Mouse (Mus musculus) monocyte, adult 5-6 weeks (primary cell): ENCODE data around the gene Gm4871. TPM values are rescaled to one million over a fixed set of nuclear protein-coding genes. Genes with fewer than 3 reads are reported as not detected.
"Not testable (repeated sequence)": the region's sequence is repeated elsewhere in the genome, so short reads cannot be mapped to it uniquely, and the experiment has no call there.

Source experiments
- ATAC-seq: fragments of 153-309, 156-312 bp; replicated peaks from 2 replicates; pipeline ENCODE4 v1.8.0; 2017; ENCODE audit warnings: mild to moderate bottlenecking; ENCODE audit not compliant: low TSS enrichment, insufficient number of reproducible peaks, severe bottlenecking, poor library complexity, low FRiP score
- total RNA-seq: library from RNA; stranded (forward); fragments of 200-1000, 200-491, 200-594 nt; gene quantifications from 3 replicates; pipeline ENCODE4 v1.2.3, GENCODE M21; 2017

Gene Gm4871
- not detected in 3 replicates for total RNA-seq

- ATAC-seq: not testable (repeated sequence)
Measured at GRCm38 (mm10) chr5:145032391-145032790, at the start of gene Gm4871. Gene Gm4871, minus strand, starts transcription at chr5:145032754.

GRCm38 (mm10) chr5:145081866-145082613 is 49.5 kb upstream of the Gm4871 start:
- ATAC-seq: no peak

- no peak for ATAC-seq
Measured at GRCm38 (mm10) chr5:145075081-145075480, 42.5 kb upstream of the Gm4871 start.

- no peak for ATAC-seq
Measured at GRCm38 (mm10) chr5:145071342-145071741, 38.8 kb upstream of the Gm4871 start.

- peak; percentile 75; the same call in 1 of the 2 replicates for ATAC-seq
Measured at GRCm38 (mm10) chr5:145069707-145070106, 37.2 kb upstream of the Gm4871 start.

GRCm38 (mm10) chr5:145068863-145069262 is 36.3 kb upstream of the Gm4871 start:
- ATAC-seq: no peak

GRCm38 (mm10) chr5:145064765-145065340 is 32.3 kb upstream of the Gm4871 start:
- ATAC-seq: no peak

GRCm38 (mm10) chr5:145059524-145059923 is 27.0 kb upstream of the Gm4871 start:
- no peak for ATAC-seq

- no peak for ATAC-seq
Measured at GRCm38 (mm10) chr5:145058722-145059121, 26.2 kb upstream of the Gm4871 start.

GRCm38 (mm10) chr5:145057907-145058306 is 25.4 kb upstream of the Gm4871 start:
- ATAC-seq: no peak

- not testable (repeated sequence) for ATAC-seq
Measured at GRCm38 (mm10) chr5:145054187-145054586, 21.6 kb upstream of the Gm4871 start.

GRCm38 (mm10) chr5:145042690-145043089 is 10.1 kb upstream of the Gm4871 start, which contains the start of gene 1700018F24Rik:
Gene 1700018F24Rik, plus strand, starts transcription at chr5:145042990.
- ATAC-seq: not testable (repeated sequence)

GRCm38 (mm10) chr5:145041628-145042027 is 9.1 kb upstream of the Gm4871 start:
- ATAC-seq: no peak

- not testable (repeated sequence) for ATAC-seq
Measured at GRCm38 (mm10) chr5:145030476-145030875, 2.1 kb downstream of the Gm4871 start.

GRCm38 (mm10) chr5:145020712-145021111 is 11.8 kb downstream of the Gm4871 start:
- ATAC-seq: not testable (repeated sequence)

GRCm38 (mm10) chr5:145020254-145020653 is 12.3 kb downstream of the Gm4871 start:
- ATAC-seq: not testable (repeated sequence)

- not testable (repeated sequence) for ATAC-seq
Measured at GRCm38 (mm10) chr5:145016761-145017160, 15.8 kb downstream of the Gm4871 start.

GRCm38 (mm10) chr5:145014278-145014677 is 18.3 kb downstream of the Gm4871 start:
- ATAC-seq: no peak

- ATAC-seq: no peak
Measured at GRCm38 (mm10) chr5:145008878-145009659, 23.5 kb downstream of the Gm4871 start.
